ENCODE assay signal across 8 mouse cellular contexts in the genomic region with DNA sequence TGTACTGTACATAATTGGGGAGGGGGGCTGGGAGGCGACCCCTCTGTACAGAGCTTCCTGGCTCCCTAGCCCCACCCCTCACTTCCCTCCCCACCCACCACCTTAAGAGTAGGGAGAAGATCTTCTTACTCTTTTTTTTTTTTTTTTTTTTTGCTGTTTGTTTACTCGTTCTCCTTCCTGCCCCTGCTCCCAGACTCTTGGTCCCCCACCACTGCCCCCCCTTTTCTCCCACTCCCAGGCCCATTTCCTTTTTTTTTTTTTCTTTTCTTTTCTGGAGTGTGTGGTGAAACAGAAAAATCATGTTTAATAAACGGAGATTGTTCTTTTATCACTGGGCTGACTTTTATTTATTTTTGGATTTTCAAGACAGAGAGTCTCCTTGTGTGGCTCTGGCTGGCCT. TPM values are rescaled to one million over a fixed set of nuclear protein-coding genes. Genes with fewer than 3 reads are reported as not detected.
DNase-seq lines count a peak whose midpoint lies in the region; ATAC-seq and TF ChIP-seq lines count a peak whose summit lies in the region.

No protein-coding gene starts in this region.

- H3K4me1 ChIP-seq in embryonic facial prominence, embryonic 13.5 days = peaks cover 50% of the 10 kb centered on the region
- peaks cover 8% of the 10 kb centered on the region; the same call in 1 of the 2 replicates for H3K4me1 ChIP-seq in intestine, postnatal 0 days (replicated peaks; ENCODE audit: control insufficient read depth, insufficient read depth, low read length)
- H3K4me1 ChIP-seq in neural tube, embryonic 12.5 days = peaks cover 48% of the 10 kb centered on the region

- WGBS in embryonic facial prominence, embryonic 13.5 days = 2% methylated on average over 3 of the region's 3 CpGs
- WGBS in intestine, postnatal 0 days = 2% methylated on average over 3 of the region's 3 CpGs
- 17% methylated on average over 3 of the region's 3 CpGs for WGBS in neural tube, embryonic 12.5 days

- DNase-seq in layer of hippocampus, adult 2 months (ENCODE audit: low spot score in 2 of 2) = no peak
- DNase-seq in layer of hippocampus, adult 9-10 months (ENCODE audit: low spot score) = no peak
- no peak for DNase-seq in cerebellum, postnatal 25 days
- DNase-seq in layer of hippocampus, postnatal 10 days (ENCODE audit: low spot score in 2 of 2) = no peak
- no peak for DNase-seq in spleen, adult 12 weeks (ENCODE audit: low spot score)

- H3K27ac ChIP-seq in layer of hippocampus, adult 2 months = peak overlapping the region; percentile 94
- peak overlapping the region; percentile 90 for H3K27ac ChIP-seq in embryonic facial prominence, embryonic 13.5 days
- H3K27ac ChIP-seq in intestine, postnatal 0 days (ENCODE audit: low read depth, low read length) = peak overlapping the region; percentile 70; the same call in 1 of the 2 replicates
- H3K27ac ChIP-seq in neural tube, embryonic 12.5 days = 0 out of 2 replicates have a peak overlapping the region, but pooled peaks have one; percentile 59

- H3K9ac ChIP-seq in embryonic facial prominence, embryonic 13.5 days = peak overlapping the region; percentile 86
- peak overlapping the region; percentile 69 for H3K9ac ChIP-seq in intestine, postnatal 0 days (ENCODE audit: low read depth, low read length)
- peak overlapping the region; percentile 84 for H3K9ac ChIP-seq in neural tube, embryonic 12.5 days

- H3K36me3 ChIP-seq in embryonic facial prominence, embryonic 13.5 days = peaks cover 52% of the 10 kb centered on the region
- peaks cover 26% of the 10 kb centered on the region for H3K36me3 ChIP-seq in intestine, postnatal 0 days (ENCODE audit: control insufficient read depth, insufficient read depth)
- peaks cover 45% of the 10 kb centered on the region for H3K36me3 ChIP-seq in neural tube, embryonic 12.5 days

- no peaks in the 10 kb centered on the region for H3K9me3 ChIP-seq in embryonic facial prominence, embryonic 13.5 days
- no peaks in the 10 kb centered on the region for H3K9me3 ChIP-seq in intestine, postnatal 0 days (ENCODE audit: control insufficient read depth)
- no peaks in the 10 kb centered on the region for H3K9me3 ChIP-seq in neural tube, embryonic 12.5 days

- peak overlapping the region; percentile 97 for H3K4me2 ChIP-seq in embryonic facial prominence, embryonic 13.5 days
- H3K4me2 ChIP-seq in intestine, postnatal 0 days (replicated peaks; ENCODE audit: low read depth) = peak overlapping the region; percentile 94
- peak overlapping the region; percentile 97 for H3K4me2 ChIP-seq in neural tube, embryonic 12.5 days (replicated peaks)

- no peak for TF ChIP-seq CTCF in layer of hippocampus, adult 2 months (conservative IDR thresholded peaks at IDR 0.05)
- TF ChIP-seq CTCF in intestine, postnatal 0 days (IDR thresholded peaks at IDR 0.05; ENCODE audit: low read depth) = no peak

- H3K4me3 ChIP-seq in layer of hippocampus, adult 2 months = peak overlapping the region; percentile 84
- peak overlapping the region; percentile 82 for H3K4me3 ChIP-seq in embryonic facial prominence, embryonic 13.5 days
- peak overlapping the region; percentile 82 for H3K4me3 ChIP-seq in intestine, postnatal 0 days (ENCODE audit: low read depth, low read length)
- peak overlapping the region; percentile 86 for H3K4me3 ChIP-seq in neural tube, embryonic 12.5 days

- H3K27me3 ChIP-seq in embryonic facial prominence, embryonic 13.5 days = no peaks in the 10 kb centered on the region
- no peaks in the 10 kb centered on the region for H3K27me3 ChIP-seq in intestine, postnatal 0 days (replicated peaks; ENCODE audit: control insufficient read depth, insufficient read depth, low read length)
- H3K27me3 ChIP-seq in neural tube, embryonic 12.5 days (replicated peaks) = no peaks in the 10 kb centered on the region

- no peak for ATAC-seq in embryonic facial prominence, embryonic 13.5 days (ENCODE audit: insufficient number of reproducible peaks, insufficient read depth, low FRiP score, low TSS enrichment, low read depth)
- ATAC-seq in intestine, postnatal 0 days = no peak
- no peak for ATAC-seq in neural tube, embryonic 12.5 days (ENCODE audit: low FRiP score, low read depth)

RNA-seq across cellular contexts. Expression of a gene that starts 0.9 kb away (rescaled TPM):
- 10 to 100 TPM; 14.8 to 15.7 TPM for total RNA-seq in layer of hippocampus, adult 2 months (2021)
- 16.0 and 16.1 TPM in 2 replicates for polyA plus RNA-seq in embryonic facial prominence, embryonic 13.5 days (2015; fragmentation: Nextera tagmentation; extraction: Ambion mirVana)
- polyA plus RNA-seq in intestine, postnatal 0 days (2015; fragmentation: Nextera tagmentation; extraction: Ambion mirVana) = 6.5 and 6.7 TPM in 2 replicates
- polyA plus RNA-seq in neural tube, embryonic 12.5 days (2016; fragmentation: Nextera tagmentation; extraction: Ambion mirVana) = 17.6 and 19.4 TPM in 2 replicates
- total RNA-seq in layer of hippocampus, postnatal 10 days (2021) = 10 to 100 TPM; 11.8 to 14.0 TPM

RNA-seq across cellular contexts. Expression of a gene that starts 31.1 kb away (rescaled TPM):
- 100 to 1,000 TPM; 463 to 497 TPM for total RNA-seq in layer of hippocampus, adult 2 months (2021)
- 3.4 and 3.7 TPM in 2 replicates for polyA plus RNA-seq in embryonic facial prominence, embryonic 13.5 days (2015; fragmentation: Nextera tagmentation; extraction: Ambion mirVana)
- polyA plus RNA-seq in intestine, postnatal 0 days (2015; fragmentation: Nextera tagmentation; extraction: Ambion mirVana) = 0.35 and 0.39 TPM in 2 replicates
- 2.6 and 3.5 TPM in 2 replicates for polyA plus RNA-seq in neural tube, embryonic 12.5 days (2016; fragmentation: Nextera tagmentation; extraction: Ambion mirVana)
- 100 to 1,000 TPM; 450 to 479 TPM for total RNA-seq in layer of hippocampus, postnatal 10 days (2021)

RNA-seq across cellular contexts. Expression of a gene that starts 32.7 kb away (rescaled TPM):
- 10 to 100 TPM; 91.3 to 95.8 TPM for total RNA-seq in layer of hippocampus, adult 2 months (2021)
- 162 and 180 TPM in 2 replicates for polyA plus RNA-seq in embryonic facial prominence, embryonic 13.5 days (2015; fragmentation: Nextera tagmentation; extraction: Ambion mirVana)
- 287 and 304 TPM in 2 replicates for polyA plus RNA-seq in intestine, postnatal 0 days (2015; fragmentation: Nextera tagmentation; extraction: Ambion mirVana)
- polyA plus RNA-seq in neural tube, embryonic 12.5 days (2016; fragmentation: Nextera tagmentation; extraction: Ambion mirVana) = 151 and 153 TPM in 2 replicates
- 100 to 1,000 TPM; 106 to 112 TPM for total RNA-seq in layer of hippocampus, postnatal 10 days (2021)

RNA-seq across cellular contexts. Expression of a gene that starts 39.3 kb away (rescaled TPM):
- total RNA-seq in layer of hippocampus, adult 2 months (2021) = 10 to 100 TPM; 31.4 to 33.9 TPM
- 12.7 and 15.4 TPM in 2 replicates for polyA plus RNA-seq in embryonic facial prominence, embryonic 13.5 days (2015; fragmentation: Nextera tagmentation; extraction: Ambion mirVana)
- 11.2 and 11.6 TPM in 2 replicates for polyA plus RNA-seq in intestine, postnatal 0 days (2015; fragmentation: Nextera tagmentation; extraction: Ambion mirVana)
- polyA plus RNA-seq in neural tube, embryonic 12.5 days (2016; fragmentation: Nextera tagmentation; extraction: Ambion mirVana) = 14.5 and 15.9 TPM in 2 replicates
- 10 to 100 TPM; 23.0 to 23.9 TPM for total RNA-seq in layer of hippocampus, postnatal 10 days (2021)

RNA-seq across cellular contexts. Expression of a gene that starts 55.2 kb away (rescaled TPM):
- total RNA-seq in layer of hippocampus, adult 2 months (2021) = 1 to 10 TPM; 2.8 to 3.3 TPM
- polyA plus RNA-seq in embryonic facial prominence, embryonic 13.5 days (2015; fragmentation: Nextera tagmentation; extraction: Ambion mirVana) = 8.9 and 10.2 TPM in 2 replicates
- 0.94 and 1.4 TPM in 2 replicates for polyA plus RNA-seq in intestine, postnatal 0 days (2015; fragmentation: Nextera tagmentation; extraction: Ambion mirVana)
- 6.0 and 7.0 TPM in 2 replicates for polyA plus RNA-seq in neural tube, embryonic 12.5 days (2016; fragmentation: Nextera tagmentation; extraction: Ambion mirVana)
- 1 to 10 TPM; 4.0 to 5.8 TPM for total RNA-seq in layer of hippocampus, postnatal 10 days (2021)
